Mouse (Mus musculus) neural tube, embryonic 15.5 days (tissue): Measurements from ENCODE around the gene Gm20388. TPM values are rescaled to one million over a fixed set of nuclear protein-coding genes. Genes with fewer than 3 reads are reported as not detected.

Source experiments
- ATAC-seq: fragments of 200-750 bp; cut with Nextera tagmentation; 2 replicates; pipeline ENCODE4 v1.8.0; 2017; ENCODE audit warnings: mild to moderate bottlenecking, moderate TSS enrichment, moderate library complexity; ENCODE audit not compliant: low FRiP score
- H3K27ac ChIP-seq: fragments of 300-500 bp; sonication (generic); replicated peaks from 2 replicates; pipeline ENCODE4 v1.5.1; 2015; ENCODE audit warnings: mild to moderate bottlenecking, inconsistent platforms
- H3K27me3 ChIP-seq: fragments of 300-500 bp; sonication (generic); replicated peaks from 2 replicates; pipeline ENCODE4 v1.6.1; 2015; ENCODE audit warnings: inconsistent platforms
- H3K36me3 ChIP-seq: fragments of 300-500 bp; sonication (generic); 2 replicates; pipeline ENCODE4 v1.6.1; 2015; ENCODE audit warnings: inconsistent platforms
- H3K4me1 ChIP-seq: fragments of 300-500 bp; sonication (generic); 2 replicates; pipeline ENCODE4 v1.6.1; 2015; ENCODE audit warnings: inconsistent platforms
- H3K4me2 ChIP-seq: fragments of 300-500 bp; sonication (generic); 2 replicates; pipeline ENCODE4 v1.6.1; 2015; ENCODE audit warnings: inconsistent platforms, mild to moderate bottlenecking, moderate library complexity
- H3K4me3 ChIP-seq: fragments of 300-500 bp; sonication (generic); replicated peaks from 2 replicates; pipeline ENCODE4 v1.5.1; 2015; ENCODE audit warnings: mild to moderate bottlenecking, inconsistent platforms
- H3K9ac ChIP-seq: fragments of 300-500 bp; sonication (generic); replicated peaks from 2 replicates; pipeline ENCODE4 v1.6.1; 2015; ENCODE audit warnings: mild to moderate bottlenecking, inconsistent platforms
- H3K9me3 ChIP-seq: fragments of 300-500 bp; sonication (generic); replicated peaks from 2 replicates; pipeline ENCODE4 v1.6.1; 2016; ENCODE audit warnings: inconsistent platforms
- WGBS: fragments of 180-500 bp; shearing (Covaris S2); methylation state at CpG from one replicate; pipeline ENCODE4 v1.1.7; 2015; ENCODE audit warnings: mixed read lengths; 5-methylcytosine and 5-hydroxymethylcytosine counted together
- polyA plus RNA-seq: library from polyadenylated mRNA; unstranded; fragments of >200 nt; fragmentation: Nextera tagmentation; extraction: Ambion mirVana; gene quantifications from 2 replicates; pipeline ENCODE4 v1.2.1, GENCODE M21; 2015

Gene Gm20388
- polyA plus RNA-seq, 1 experiment from 2014 or later: not detected

- Histone ChIP-seq H3K4me1 (0 out of 2 replicates have a peak, but pooled peaks cover 3% of the 10 kb centered on the region), H3K27ac (no peak overlapping the region), H3K9me3 (no peaks in the 10 kb centered on the region), H3K36me3 (no peaks in the 10 kb centered on the region), H3K27me3 (no peaks in the 10 kb centered on the region), H3K4me3 (no peak overlapping the region), H3K4me2 (no peak overlapping the region), H3K9ac (no peak overlapping the region)
- 71% methylated on average over 8 of the region's 8 CpGs for WGBS
- no peak for ATAC-seq
Observed at GRCm38 (mm10) chr8:122126659-122127058, 2216.0 kb downstream of the Gm20388 start.

DNA sequence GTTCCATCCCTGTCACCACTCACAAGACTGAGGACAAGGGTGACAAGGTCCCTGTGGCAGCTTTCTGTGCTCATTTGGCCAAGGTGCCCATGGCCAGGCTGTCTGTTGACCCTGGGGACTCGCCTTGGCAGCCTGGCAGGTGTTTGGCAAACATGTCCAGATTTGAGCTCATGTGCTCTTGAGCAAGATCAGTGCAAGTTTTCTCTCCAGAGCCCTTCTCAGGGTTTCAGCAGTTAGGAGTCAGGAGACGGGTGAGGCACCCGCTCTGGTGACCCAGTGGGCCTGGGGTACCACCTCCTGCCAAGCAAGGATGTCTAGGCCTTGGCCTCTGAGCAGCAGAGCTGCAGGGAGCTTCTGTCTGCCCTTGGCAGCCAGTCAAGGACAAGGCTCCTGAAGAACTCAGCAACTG lies 2223.5 kb downstream of the Gm20388 start:
- H3K9ac ChIP-seq: no peak overlapping the region
- H3K4me2 ChIP-seq: no peak overlapping the region
- H3K9me3 ChIP-seq: no peaks in the 10 kb centered on the region
- no peaks in the 10 kb centered on the region for H3K36me3 ChIP-seq
- WGBS: 81% methylated on average over 3 of the region's 3 CpGs
- no peaks in the 10 kb centered on the region for H3K27me3 ChIP-seq
- ATAC-seq: no peak
- H3K4me3 ChIP-seq: no peak overlapping the region
- no peaks in the 10 kb centered on the region for H3K4me1 ChIP-seq
- no peak overlapping the region for H3K27ac ChIP-seq

- Histone ChIP-seq H3K27ac (no peak overlapping the region), H3K36me3 (no peaks in the 10 kb centered on the region), H3K27me3 (no peaks in the 10 kb centered on the region), H3K9ac (no peak overlapping the region), H3K4me2 (no peak overlapping the region), H3K9me3 (no peaks in the 10 kb centered on the region), H3K4me1 (no peaks in the 10 kb centered on the region), H3K4me3 (no peak overlapping the region)
- no peak for ATAC-seq
- WGBS: 86% methylated on average over 5 of the region's 5 CpGs
Observed at GRCm38 (mm10) chr8:122135494-122135893, 2224.9 kb downstream of the Gm20388 start.

DNA sequence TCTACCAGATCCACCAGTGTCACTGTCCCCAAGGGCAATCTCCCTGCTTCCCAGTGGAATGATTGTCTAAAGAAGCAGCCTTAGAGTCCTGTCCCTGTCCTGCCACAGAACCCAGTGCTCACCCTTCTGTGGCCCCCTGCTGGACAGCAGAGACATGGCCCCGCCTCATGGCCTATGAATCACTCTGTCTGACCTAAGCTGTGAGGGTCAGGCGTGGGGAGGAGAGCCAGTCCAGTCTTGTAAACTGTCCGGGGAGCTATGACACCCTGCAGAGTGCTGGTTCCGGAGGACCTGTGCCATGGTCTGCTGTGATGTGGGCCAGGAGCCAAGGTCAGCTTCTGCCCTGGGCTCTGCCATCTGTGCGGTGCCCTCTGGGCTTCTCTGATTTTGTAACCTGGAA lies 2229.1 kb downstream of the Gm20388 start:
- WGBS: 35% methylated on average over 5 of the region's 5 CpGs
- Histone ChIP-seq H3K4me3 (no peak overlapping the region), H3K4me2 (no peak overlapping the region), H3K4me1 (no peaks in the 10 kb centered on the region), H3K27me3 (no peaks in the 10 kb centered on the region), H3K9me3 (no peaks in the 10 kb centered on the region), H3K9ac (no peak overlapping the region), H3K27ac (no peak overlapping the region), H3K36me3 (no peaks in the 10 kb centered on the region)
- no peak for ATAC-seq

- 86% methylated on average over 4 of the region's 4 CpGs for WGBS
- ATAC-seq: no peak
- H3K36me3 ChIP-seq: no peaks in the 10 kb centered on the region
- H3K9me3 ChIP-seq: no peaks in the 10 kb centered on the region
- H3K4me1 ChIP-seq: no peaks in the 10 kb centered on the region
- H3K27ac ChIP-seq: no peak overlapping the region
- H3K4me3 ChIP-seq: no peak overlapping the region
- H3K4me2 ChIP-seq: no peak overlapping the region
- H3K27me3 ChIP-seq: no peaks in the 10 kb centered on the region
- no peak overlapping the region for H3K9ac ChIP-seq
Observed at GRCm38 (mm10) chr8:122140411-122140810, 2229.8 kb downstream of the Gm20388 start.

- no peak overlapping the region for H3K4me2 ChIP-seq
- H3K4me3 ChIP-seq: no peak overlapping the region
- ATAC-seq: no peak
- H3K4me1 ChIP-seq: no peaks in the 10 kb centered on the region
- H3K27me3 ChIP-seq: no peaks in the 10 kb centered on the region
- no peaks in the 10 kb centered on the region for H3K36me3 ChIP-seq
- H3K9me3 ChIP-seq: no peaks in the 10 kb centered on the region
- WGBS: 93% methylated on average over 4 of the region's 4 CpGs
- no peak overlapping the region for H3K27ac ChIP-seq
- no peak overlapping the region for H3K9ac ChIP-seq
Observed at GRCm38 (mm10) chr8:122142428-122142827, 2231.8 kb downstream of the Gm20388 start.

DNA sequence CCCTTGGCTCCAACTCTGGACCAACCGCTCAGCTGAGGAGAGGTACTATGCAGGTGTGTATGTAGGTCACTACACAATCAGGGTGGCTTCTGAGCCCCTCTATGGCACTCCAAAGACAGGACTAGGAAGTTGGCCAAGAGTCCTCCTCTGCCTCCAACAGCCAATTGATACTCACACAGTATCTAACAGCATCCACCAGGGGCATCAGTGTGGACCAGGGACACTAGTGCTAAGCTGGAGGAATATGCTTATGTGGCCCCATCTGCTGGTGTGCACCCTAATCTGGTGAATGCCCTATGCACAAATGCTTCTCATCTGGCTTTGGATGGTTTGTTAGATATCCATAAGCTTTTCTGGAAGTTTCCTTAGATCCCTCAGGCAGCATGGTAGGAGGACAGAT lies 2232.6 kb downstream of the Gm20388 start:
- Histone ChIP-seq H3K4me2 (no peak overlapping the region), H3K27me3 (no peaks in the 10 kb centered on the region)
- 96% methylated on average over 1 of the region's 1 CpGs for WGBS

GRCm38 (mm10) chr8:122144729-122145311 lies 2234.2 kb downstream of the Gm20388 start:
- H3K4me2 ChIP-seq: no peak overlapping the region
- H3K27me3 ChIP-seq: no peaks in the 10 kb centered on the region
- no peak overlapping the region for H3K27ac ChIP-seq
- H3K4me1 ChIP-seq: no peaks in the 10 kb centered on the region
- H3K9me3 ChIP-seq: no peaks in the 10 kb centered on the region
- no peak for ATAC-seq
- no peaks in the 10 kb centered on the region for H3K36me3 ChIP-seq
- 72% methylated on average over 11 of the region's 11 CpGs for WGBS
- H3K9ac ChIP-seq: no peak overlapping the region
- no peak overlapping the region for H3K4me3 ChIP-seq

More for the DNA sequence above, 2232.6 kb downstream of the Gm20388 start:
- Histone ChIP-seq H3K4me3 (no peak overlapping the region), H3K36me3 (no peaks in the 10 kb centered on the region), H3K4me1 (no peaks in the 10 kb centered on the region), H3K27ac (no peak overlapping the region), H3K9ac (no peak overlapping the region), H3K9me3 (no peaks in the 10 kb centered on the region)
- no peak for ATAC-seq

DNA sequence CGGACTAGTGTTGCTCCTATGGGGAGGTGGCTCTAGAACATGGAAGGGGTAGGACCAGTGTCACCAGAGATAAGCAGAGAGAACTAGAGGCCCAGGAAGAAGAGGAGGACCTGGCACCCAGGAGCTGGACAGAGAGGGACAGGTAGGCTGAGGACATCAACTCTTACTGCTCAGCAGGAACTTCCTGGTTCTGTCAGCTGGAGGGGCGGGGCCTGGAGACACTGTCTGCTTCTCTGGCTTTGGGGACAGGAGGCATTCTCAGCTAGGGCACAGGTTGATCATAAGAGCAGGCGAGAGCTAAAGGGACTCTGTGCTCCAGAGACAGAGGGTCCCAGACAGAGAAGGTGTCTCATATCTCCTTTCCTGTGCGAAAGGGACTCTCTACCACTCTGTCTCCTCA lies 2238.4 kb downstream of the Gm20388 start:
- 85% methylated on average over 4 of the region's 4 CpGs for WGBS
- no peak for ATAC-seq
- H3K9me3 ChIP-seq: no peaks in the 10 kb centered on the region
- H3K27me3 ChIP-seq: no peaks in the 10 kb centered on the region
- H3K36me3 ChIP-seq: no peaks in the 10 kb centered on the region
- no peak overlapping the region for H3K9ac ChIP-seq
- H3K4me1 ChIP-seq: no peaks in the 10 kb centered on the region
- no peak overlapping the region for H3K4me2 ChIP-seq
- H3K27ac ChIP-seq: no peak overlapping the region
- H3K4me3 ChIP-seq: no peak overlapping the region

- Histone ChIP-seq H3K9me3 (no peaks in the 10 kb centered on the region), H3K4me1 (no peaks in the 10 kb centered on the region), H3K36me3 (no peaks in the 10 kb centered on the region), H3K27ac (no peak overlapping the region), H3K4me2 (no peak overlapping the region), H3K27me3 (no peaks in the 10 kb centered on the region), H3K4me3 (no peak overlapping the region), H3K9ac (no peak overlapping the region)
- ATAC-seq: no peak
- WGBS: 89% methylated on average over 8 of the region's 8 CpGs
Observed at GRCm38 (mm10) chr8:122149606-122150005, 2239.0 kb downstream of the Gm20388 start.

GRCm38 (mm10) chr8:122151541-122151940 lies 2240.9 kb downstream of the Gm20388 start:
- no peaks in the 10 kb centered on the region for H3K9me3 ChIP-seq
- WGBS: 90% methylated on average over 3 of the region's 3 CpGs
- H3K4me3 ChIP-seq: no peak overlapping the region
- ATAC-seq: no peak
- H3K27me3 ChIP-seq: no peaks in the 10 kb centered on the region
- no peak overlapping the region for H3K27ac ChIP-seq
- H3K36me3 ChIP-seq: no peaks in the 10 kb centered on the region
- no peak overlapping the region for H3K4me2 ChIP-seq
- H3K4me1 ChIP-seq: peaks cover 5% of the 10 kb centered on the region; the same call in 1 of the 2 replicates
- no peak overlapping the region for H3K9ac ChIP-seq

DNA sequence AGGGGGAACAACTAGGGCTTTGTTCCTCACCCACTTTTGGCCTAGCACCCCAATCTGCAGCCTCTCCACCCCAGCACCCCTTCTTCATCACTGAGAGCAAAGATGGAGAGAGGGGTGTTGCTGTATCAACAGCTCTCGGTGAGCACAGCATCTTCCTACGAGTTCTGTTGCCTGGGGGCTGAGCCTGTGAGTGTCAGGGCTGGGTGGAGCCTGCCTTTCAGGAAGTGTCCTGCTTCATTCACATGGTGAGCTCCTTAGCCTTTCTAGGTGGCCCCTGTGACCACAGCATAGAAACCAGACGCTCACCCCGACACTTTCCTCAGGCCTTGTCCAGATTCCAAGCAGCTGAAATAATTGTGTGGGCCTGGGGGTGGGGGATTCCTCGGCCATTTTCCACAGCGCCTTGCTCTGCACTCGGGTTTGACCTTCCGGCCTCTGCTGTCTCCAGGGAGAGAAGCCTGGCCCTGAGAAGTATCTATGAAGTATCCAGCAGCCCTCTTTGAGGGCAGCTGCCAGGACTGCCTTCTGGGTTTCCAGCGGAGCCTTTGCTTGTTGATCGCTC lies 2244.5 kb downstream of the Gm20388 start:
- H3K27me3 ChIP-seq: no peaks in the 10 kb centered on the region
- no peak overlapping the region for H3K4me2 ChIP-seq
- no peak overlapping the region for H3K4me3 ChIP-seq
- 32% methylated on average over 10 of the region's 10 CpGs for WGBS
- H3K36me3 ChIP-seq: no peaks in the 10 kb centered on the region
- H3K9me3 ChIP-seq: no peaks in the 10 kb centered on the region
- H3K4me1 ChIP-seq: peaks cover 5% of the 10 kb centered on the region; the same call in 1 of the 2 replicates
- H3K9ac ChIP-seq: no peak overlapping the region
- no peak overlapping the region for H3K27ac ChIP-seq
- no peak for ATAC-seq
